Mouse (Mus musculus) lung, postnatal 25 days (tissue): ENCODE results near the gene Smco1.
"Not testable (repeated sequence)": the region's sequence is repeated elsewhere in the genome, so short reads cannot be mapped to it uniquely, and the experiment has no call there.

ENCODE experiments used
- DNase-seq: peaks from one replicate; pipeline ENCODE4 v3.0.0; 2022; ENCODE audit warnings: low spot score

Gene Smco1

GRCm38 (mm10) chr16:32271291-32271690 is at the start of gene Smco1:
Gene Smco1 (plus strand): TSS chr16:32271468.
- DNase-seq: no peak

GRCm38 (mm10) chr16:32221803-32222202 is 49.5 kb upstream of the Smco1 start:
- DNase-seq: no peak

- DNase-seq: no peak
These were observed 48.9 kb upstream of the Smco1 start for GRCm38 (mm10) chr16:32222399-32222798.

GRCm38 (mm10) chr16:32232050-32232449 is 39.2 kb upstream of the Smco1 start:
- DNase-seq: not testable (repeated sequence)

GRCm38 (mm10) chr16:32237930-32238680 is 33.2 kb upstream of the Smco1 start:
- peak; percentile 16 for DNase-seq

GRCm38 (mm10) chr16:32239428-32240312 is 31.6 kb upstream of the Smco1 start:
- no peak for DNase-seq

GRCm38 (mm10) chr16:32243901-32244300 is 27.4 kb upstream of the Smco1 start:
- DNase-seq: no peak

- DNase-seq: peak; percentile 14
These were observed 24.9 kb upstream of the Smco1 start for GRCm38 (mm10) chr16:32246351-32246791.

- peak; percentile 98 for DNase-seq
These were observed 24.3 kb upstream of the Smco1 start, which contains the start of the genes Fbxo45 and Wdr53 for GRCm38 (mm10) chr16:32246952-32247370. Gene Fbxo45 (minus strand): TSS chr16:32247158. Gene Wdr53 (plus strand): TSS chr16:32247227.

- peak; percentile 26 for DNase-seq
These were observed 7.0 kb upstream of the Smco1 start for GRCm38 (mm10) chr16:32264225-32264624.

- no peak for DNase-seq
These were observed 2.1 kb downstream of the Smco1 start for GRCm38 (mm10) chr16:32273338-32273737.

GRCm38 (mm10) chr16:32275041-32275440 is 3.8 kb downstream of the Smco1 start:
- no peak for DNase-seq

- DNase-seq: no peak
These were observed 4.6 kb downstream of the Smco1 start for GRCm38 (mm10) chr16:32275830-32276229.

GRCm38 (mm10) chr16:32277308-32278256 is 6.3 kb downstream of the Smco1 start, which contains the start of gene Rnf168:
Gene Rnf168 (plus strand): TSS chr16:32277459.
- DNase-seq: peak; percentile 92

- DNase-seq: no peak
These were observed 7.1 kb downstream of the Smco1 start for GRCm38 (mm10) chr16:32278396-32278795.

GRCm38 (mm10) chr16:32280211-32280610 is 8.9 kb downstream of the Smco1 start:
- DNase-seq: no peak

- no peak for DNase-seq
These were observed 11.3 kb downstream of the Smco1 start for GRCm38 (mm10) chr16:32282608-32283007.

GRCm38 (mm10) chr16:32291821-32292220 is 20.6 kb downstream of the Smco1 start:
- DNase-seq: no peak

- DNase-seq: not testable (repeated sequence)
These were observed 28.3 kb downstream of the Smco1 start for GRCm38 (mm10) chr16:32299617-32300016.

- no peak for DNase-seq
These were observed 31.8 kb downstream of the Smco1 start for GRCm38 (mm10) chr16:32303046-32303445.

- no peak for DNase-seq
These were observed 32.6 kb downstream of the Smco1 start for GRCm38 (mm10) chr16:32303886-32304285.
